Mouse (Mus musculus) midbrain, embryonic 12.5 days (tissue): ENCODE measurements around the gene Lrmda. TPM values are rescaled to one million over a fixed set of nuclear protein-coding genes. Genes with fewer than 3 reads are reported as not detected.

Source experiments
- ATAC-seq: fragments of 200-750 bp; cut with Nextera tagmentation; 2 replicates; pipeline ENCODE4 v1.8.0; 2017; ENCODE audit warnings: low read depth, moderate TSS enrichment, moderate library complexity; ENCODE audit not compliant: low FRiP score
- H3K27ac ChIP-seq: fragments of 300-500 bp; sonication (generic); replicated peaks from 2 replicates; pipeline ENCODE4 v1.5.1; 2016; ENCODE audit warnings: mild to moderate bottlenecking
- H3K27me3 ChIP-seq: fragments of 300-500 bp; sonication (generic); 2 replicates; pipeline ENCODE4 v1.6.1; 2016; ENCODE audit warnings: mild to moderate bottlenecking
- H3K36me3 ChIP-seq: fragments of 300-500 bp; sonication (generic); 2 replicates; pipeline ENCODE4 v1.6.1; 2016
- H3K4me1 ChIP-seq: fragments of 300-500 bp; sonication (generic); 2 replicates; pipeline ENCODE4 v1.6.1; 2016
- H3K4me2 ChIP-seq: fragments of 300-500 bp; sonication (generic); replicated peaks from 2 replicates; pipeline ENCODE4 v1.6.1; 2016; ENCODE audit warnings: mild to moderate bottlenecking, moderate library complexity
- H3K4me3 ChIP-seq: fragments of 300-500 bp; sonication (generic); 2 replicates; pipeline ENCODE4 v1.5.1; 2016; ENCODE audit warnings: mild to moderate bottlenecking
- H3K9ac ChIP-seq: fragments of 300-500 bp; sonication (generic); replicated peaks from 2 replicates; pipeline ENCODE4 v1.6.1; 2016; ENCODE audit warnings: mild to moderate bottlenecking, moderate library complexity
- H3K9me3 ChIP-seq: fragments of 300-500 bp; sonication (generic); 2 replicates; pipeline ENCODE4 v1.6.1; 2016; ENCODE audit warnings: mild to moderate bottlenecking
- WGBS: fragments of 180-500 bp; shearing (Covaris S2); methylation state at CpG from one replicate; pipeline ENCODE4 v1.1.7; 2016; 5-methylcytosine and 5-hydroxymethylcytosine counted together
- polyA plus RNA-seq: library from polyadenylated mRNA; unstranded; fragments of >200 nt; fragmentation: Nextera tagmentation; extraction: Ambion mirVana; gene quantifications from 2 replicates; pipeline ENCODE4 v1.2.1, GENCODE M21; 2016

The Lrmda gene
- polyA plus RNA-seq, 1 experiment from 2014 or later, result not detected

DNA sequence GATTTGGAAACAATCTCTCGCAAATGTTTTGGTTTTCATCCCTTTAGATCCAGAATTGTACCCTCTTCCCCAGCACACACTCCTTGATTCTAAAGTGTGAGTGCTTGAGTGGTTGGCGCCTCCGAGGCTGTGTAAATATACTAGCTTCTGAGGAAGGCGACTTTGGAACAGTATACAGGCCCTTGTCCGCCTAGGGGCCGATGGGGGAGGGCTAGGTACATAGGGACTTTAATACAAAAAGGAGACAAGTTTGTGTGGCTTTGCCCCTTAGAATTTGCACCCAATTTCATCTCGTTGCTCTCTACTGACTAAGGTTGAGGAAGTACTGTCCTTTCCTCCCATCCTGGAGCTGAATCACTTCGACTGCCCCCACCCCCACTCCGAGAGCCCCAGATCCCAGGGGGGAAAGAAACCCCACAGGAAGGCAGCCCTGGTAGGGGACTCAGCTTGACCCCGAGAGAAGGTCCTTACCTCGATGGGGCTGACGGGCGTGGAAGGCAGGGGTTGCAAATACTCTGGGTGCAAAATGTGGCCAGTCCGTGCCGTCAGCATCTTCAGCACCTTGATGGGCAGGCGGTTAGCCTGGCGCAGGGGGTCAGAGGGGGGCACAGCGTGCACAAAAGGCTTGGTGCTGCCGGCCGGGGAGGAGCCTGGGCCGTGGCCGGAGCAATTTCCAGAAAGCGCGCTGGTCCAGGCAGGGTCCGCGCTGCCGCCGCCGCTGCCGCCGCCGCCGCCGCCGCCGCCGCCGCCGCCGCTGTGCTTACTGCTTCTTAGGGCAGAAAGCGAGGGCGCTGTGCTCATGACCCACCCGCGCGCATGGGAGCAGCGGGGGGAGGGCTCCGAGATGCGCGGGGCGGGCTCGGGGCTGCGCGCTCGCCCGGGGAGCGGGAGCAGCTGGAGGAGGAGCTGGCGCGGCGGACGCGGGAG lies 32.5 kb upstream of the Lrmda start:
- Histone ChIP-seq H3K9ac (peak overlapping the region; percentile 92), H3K27me3 (peaks cover 15% of the 10 kb centered on the region), H3K4me1 (peaks cover 67% of the 10 kb centered on the region), H3K4me2 (peak overlapping the region; percentile 89), H3K9me3 (no peaks in the 10 kb centered on the region), H3K27ac (peak overlapping the region; percentile 98), H3K36me3 (0 out of 2 replicates have a peak, but pooled peaks cover 6% of the 10 kb centered on the region), H3K4me3 (peak overlapping the region; percentile 90)
- ATAC-seq, result peak; percentile 2
- 1% methylated on average over 44 of the region's 61 CpGs for WGBS

- Histone ChIP-seq H3K4me2 (peak overlapping the region; percentile 89), H3K9me3 (no peaks in the 10 kb centered on the region), H3K27me3 (peaks cover 21% of the 10 kb centered on the region), H3K36me3 (0 out of 2 replicates have a peak, but pooled peaks cover 6% of the 10 kb centered on the region), H3K9ac (peak overlapping the region; percentile 92), H3K4me3 (peak overlapping the region; percentile 90), H3K27ac (peak overlapping the region; percentile 98), H3K4me1 (peaks cover 64% of the 10 kb centered on the region)
- ATAC-seq, result peak; percentile 76
- under 1% methylated on average over 59 of the region's 74 CpGs for WGBS
These were observed 31.6 kb upstream of the Lrmda start for GRCm38 (mm10) chr14:21987660-21988576.

DNA sequence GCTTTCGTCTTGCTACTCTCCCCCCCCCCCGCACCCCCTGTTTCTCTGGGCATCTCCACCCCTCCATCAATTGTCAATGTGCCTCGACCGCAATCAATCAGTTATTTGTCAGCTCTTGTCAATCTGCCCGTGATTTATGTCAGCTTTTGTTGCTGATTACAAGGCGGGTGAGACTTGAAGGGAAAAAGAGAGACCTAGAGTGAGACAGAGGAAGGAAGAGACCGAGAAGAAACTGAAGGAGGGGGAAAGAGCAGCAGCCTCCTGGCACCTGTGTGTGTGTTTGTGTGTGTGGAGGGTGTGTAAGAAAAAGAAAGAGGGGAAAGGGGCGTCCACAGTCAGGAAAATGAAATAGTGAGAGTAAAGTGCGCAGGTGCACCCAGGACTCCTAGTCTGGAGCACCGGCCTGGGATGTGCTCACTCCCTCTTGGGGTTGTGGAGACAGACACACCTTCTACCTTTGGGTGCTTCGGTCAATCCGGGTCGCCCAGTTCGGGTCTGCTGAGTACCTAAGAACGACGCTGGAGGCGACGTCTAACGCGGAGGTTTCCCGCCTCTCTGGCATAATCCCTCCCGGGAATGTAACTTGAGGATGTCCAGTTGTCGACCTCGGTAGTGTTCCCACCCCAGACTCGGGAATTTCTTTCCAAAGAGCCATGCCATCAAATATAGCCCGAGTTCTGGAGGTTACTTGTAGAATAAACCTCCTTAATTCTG lies 30.8 kb upstream of the Lrmda start:
- Histone ChIP-seq H3K27me3 (peaks cover 26% of the 10 kb centered on the region), H3K4me3 (peak overlapping the region; percentile 90), H3K4me2 (peak overlapping the region; percentile 89), H3K9me3 (no peaks in the 10 kb centered on the region), H3K9ac (peak overlapping the region; percentile 62), H3K27ac (peak overlapping the region; percentile 98), H3K4me1 (peaks cover 63% of the 10 kb centered on the region), H3K36me3 (0 out of 2 replicates have a peak, but pooled peaks cover 6% of the 10 kb centered on the region)
- WGBS, result under 1% methylated on average over 26 of the region's 26 CpGs
- ATAC-seq, result no peak

- under 1% methylated on average over 37 of the region's 37 CpGs for WGBS
- peak within 1 kb of the TSS; percentile 62 for H3K9ac ChIP-seq
- H3K36me3 ChIP-seq, result 0 out of 2 replicates have a peak, but pooled peaks cover 6% of the 10 kb centered on the region
- peaks cover 69% of the 10 kb centered on the region for H3K4me1 ChIP-seq
- H3K9me3 ChIP-seq, result no peaks in the 10 kb centered on the region
- H3K4me2 ChIP-seq, result peak within 1 kb of the TSS; percentile 89
- peaks cover 33% of the 10 kb centered on the region for H3K27me3 ChIP-seq
- peak within 1 kb of the TSS; percentile 98 for H3K27ac ChIP-seq
- ATAC-seq, result no peak
- H3K4me3 ChIP-seq, result peak within 1 kb of the TSS; percentile 90
These were observed 30.1 kb upstream of the Lrmda start, which contains the start of gene Zfp503 for GRCm38 (mm10) chr14:21989291-21989913. TSS of gene Zfp503 (minus strand) at chr14:21989601.

DNA sequence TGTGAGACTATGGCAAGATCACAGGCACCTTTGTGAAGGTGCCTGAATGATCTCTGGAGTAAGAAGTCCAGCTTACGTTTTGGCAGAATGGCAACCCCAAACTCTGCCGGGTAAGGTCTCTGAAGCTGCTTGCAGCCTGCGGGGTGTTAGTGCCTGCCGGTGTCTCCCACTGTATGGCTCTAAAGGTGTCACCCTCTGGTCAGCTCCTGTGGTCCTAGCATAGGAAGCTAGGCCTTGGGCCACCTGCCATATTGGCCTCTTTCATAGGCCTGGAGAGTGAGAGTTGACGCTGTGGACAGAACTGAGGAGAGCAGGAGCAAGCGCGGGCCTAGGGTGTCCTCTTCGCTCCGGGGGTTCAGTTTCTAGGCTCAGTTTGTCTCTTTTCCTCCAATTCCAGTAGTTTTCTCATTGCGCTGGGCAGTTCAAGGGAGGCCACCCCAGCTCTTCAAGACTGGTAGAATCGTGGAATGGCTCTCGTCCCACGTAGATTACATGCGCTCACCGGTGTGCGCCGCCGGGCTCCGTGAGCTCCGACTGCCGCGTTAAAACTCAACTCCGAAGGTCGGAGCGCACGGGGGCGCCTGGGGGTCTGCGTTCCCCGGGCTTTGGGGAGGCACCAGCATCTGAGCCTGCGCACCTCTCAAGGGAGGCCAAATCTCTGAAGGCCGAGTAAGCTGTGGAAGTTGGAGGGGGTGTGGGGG lies 29.0 kb upstream of the Lrmda start:
- peaks cover 33% of the 10 kb centered on the region for H3K27me3 ChIP-seq
- peak overlapping the region; percentile 89 for H3K4me2 ChIP-seq
- no peaks in the 10 kb centered on the region for H3K9me3 ChIP-seq
- peaks cover 67% of the 10 kb centered on the region for H3K4me1 ChIP-seq
- no peak for ATAC-seq
- peak overlapping the region; percentile 62 for H3K9ac ChIP-seq
- under 1% methylated on average over 31 of the region's 31 CpGs for WGBS
- no peaks in the 10 kb centered on the region for H3K36me3 ChIP-seq
- peak overlapping the region; percentile 98 for H3K27ac ChIP-seq
- peak overlapping the region; percentile 90 for H3K4me3 ChIP-seq

- H3K4me2 ChIP-seq, result peak overlapping the region; percentile 89
- H3K9me3 ChIP-seq, result no peaks in the 10 kb centered on the region
- WGBS, result under 1% methylated on average over 26 of the region's 26 CpGs
- H3K27me3 ChIP-seq, result peaks cover 35% of the 10 kb centered on the region
- H3K27ac ChIP-seq, result peak overlapping the region; percentile 98
- H3K36me3 ChIP-seq, result no peaks in the 10 kb centered on the region
- peak overlapping the region; percentile 44; the same call in 1 of the 2 replicates for H3K9ac ChIP-seq
- H3K4me1 ChIP-seq, result peaks cover 67% of the 10 kb centered on the region
- peak; percentile 20; the same call in 1 of the 2 replicates for ATAC-seq
- H3K4me3 ChIP-seq, result peak overlapping the region; percentile 90
These were observed 28.2 kb upstream of the Lrmda start for GRCm38 (mm10) chr14:21991251-21991780.

GRCm38 (mm10) chr14:21991856-21992255 lies 27.7 kb upstream of the Lrmda start:
- H3K27me3 ChIP-seq, result peaks cover 40% of the 10 kb centered on the region
- no peak for ATAC-seq
- H3K9me3 ChIP-seq, result no peaks in the 10 kb centered on the region
- peak overlapping the region; percentile 98; the same call in 1 of the 2 replicates for H3K27ac ChIP-seq
- peak overlapping the region; percentile 90; the same call in 1 of the 2 replicates for H3K4me3 ChIP-seq
- H3K4me1 ChIP-seq, result peaks cover 64% of the 10 kb centered on the region
- H3K4me2 ChIP-seq, result peak overlapping the region; percentile 89
- WGBS, result 5% methylated on average over 5 of the region's 5 CpGs
- peak overlapping the region; percentile 44; the same call in 1 of the 2 replicates for H3K9ac ChIP-seq
- no peaks in the 10 kb centered on the region for H3K36me3 ChIP-seq

GRCm38 (mm10) chr14:21992321-21992885 lies 27.1 kb upstream of the Lrmda start:
- Histone ChIP-seq H3K4me1 (peaks cover 62% of the 10 kb centered on the region), H3K9ac (peak overlapping the region; percentile 44; the same call in 1 of the 2 replicates), H3K9me3 (no peaks in the 10 kb centered on the region), H3K27ac (no peak overlapping the region; the same call in 1 of the 2 replicates), H3K36me3 (no peaks in the 10 kb centered on the region), H3K27me3 (peaks cover 42% of the 10 kb centered on the region), H3K4me3 (peak overlapping the region; percentile 90; the same call in 1 of the 2 replicates), H3K4me2 (peak overlapping the region; percentile 89)
- no peak for ATAC-seq
- WGBS, result 31% methylated on average over 4 of the region's 4 CpGs

DNA sequence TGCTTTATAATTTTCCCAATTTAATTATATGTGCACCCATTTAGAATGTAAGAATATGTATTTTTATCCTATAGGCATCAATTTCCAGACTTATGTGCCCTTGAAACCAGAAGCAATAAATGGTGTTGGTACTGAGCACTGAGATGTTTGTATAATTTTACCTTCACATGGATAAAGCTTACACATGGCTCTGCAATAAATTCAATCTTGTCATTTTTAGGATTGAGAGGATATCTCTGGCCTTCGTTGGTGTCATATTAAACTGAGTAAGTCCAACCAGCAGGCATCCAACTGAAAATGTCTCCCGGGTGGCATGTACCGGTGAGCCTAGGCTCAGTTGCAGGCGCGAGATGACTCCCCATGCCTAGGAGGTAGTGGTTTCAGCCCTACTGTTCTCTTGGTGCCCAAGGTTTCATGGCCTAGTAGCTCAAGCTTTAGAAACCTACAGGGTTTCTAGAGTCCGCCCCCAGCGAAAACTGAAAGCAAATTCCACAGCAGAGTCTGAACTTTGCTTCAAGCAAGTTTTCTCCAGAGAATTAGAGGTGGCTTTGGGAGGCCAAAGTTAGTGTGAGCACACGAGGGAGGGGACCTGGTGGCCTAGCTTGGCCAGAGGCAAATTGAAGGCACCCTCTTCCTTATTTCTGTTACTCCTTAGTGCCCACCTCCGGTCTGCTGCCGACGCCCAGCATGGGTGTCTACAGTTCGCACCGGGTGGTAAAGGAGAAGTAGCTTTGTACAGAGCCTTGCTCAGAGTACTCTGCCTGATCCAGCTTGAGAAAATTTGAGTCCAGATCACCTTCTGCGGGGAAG lies 26.1 kb upstream of the Lrmda start:
- Histone ChIP-seq H3K4me1 (peaks cover 61% of the 10 kb centered on the region), H3K27ac (0 out of 2 replicates have a peak overlapping the region, but pooled peaks have one; percentile 30), H3K4me2 (peak overlapping the region; percentile 86), H3K36me3 (no peaks in the 10 kb centered on the region), H3K9ac (peak overlapping the region; percentile 68; the same call in 1 of the 2 replicates), H3K27me3 (peaks cover 45% of the 10 kb centered on the region), H3K4me3 (peak overlapping the region; percentile 65), H3K9me3 (no peaks in the 10 kb centered on the region)
- WGBS, result 10% methylated on average over 14 of the region's 14 CpGs
- no peak for ATAC-seq
